Mouse (Mus musculus): Measurements from ENCODE around the gene Sumf1.

- TF ChIP-seq CTCF (IDR thresholded peaks at IDR 0.05; ENCODE audit: low read depth, low read length) (no peak), GATA1 (IDR thresholded peaks at IDR 0.05; ENCODE audit: borderline replicate concordance, low read length) (no peak), POLR2AphosphoS5 (IDR thresholded peaks at IDR 0.05; ENCODE audit: insufficient replicate concordance, low read depth, low read length) (no peak), GATA2 (IDR thresholded peaks at IDR 0.05; ENCODE audit: borderline replicate concordance, low read depth, low read length) (no peak), TAL1 (conservative IDR thresholded peaks at IDR 0.05; ENCODE audit: low read depth, low read length) (no peak)
Measured at GRCm38 (mm10) chr6:108111693-108112092, 73.7 kb downstream of the Sumf1 start.
